Mouse (Mus musculus) kidney, embryonic 16.5 days (tissue): Measurements from ENCODE around the gene Car6. TPM values are rescaled to one million over a fixed set of nuclear protein-coding genes. Genes with fewer than 3 reads are reported as not detected.

ENCODE experiments used
- ATAC-seq: fragments of 200-750 bp; cut with Nextera tagmentation; 2 replicates; pipeline ENCODE4 v1.8.0; 2017; ENCODE audit warnings: moderate TSS enrichment; ENCODE audit not compliant: low FRiP score, low TSS enrichment
- H3K27ac ChIP-seq: fragments of 300-500 bp; sonication (generic); 2 replicates; pipeline ENCODE4 v1.5.1; 2014; ENCODE audit warnings: low read length
- H3K27me3 ChIP-seq: fragments of 300-500 bp; sonication (generic); 2 replicates; pipeline ENCODE4 v1.6.1; 2014; ENCODE audit warnings: low read length, control low read depth, mixed read lengths; ENCODE audit not compliant: insufficient read depth
- H3K36me3 ChIP-seq: fragments of 300-500 bp; sonication (generic); 2 replicates; pipeline ENCODE4 v1.6.1; 2014; ENCODE audit warnings: low read length, control low read depth, mixed read lengths; ENCODE audit not compliant: insufficient read depth
- H3K4me1 ChIP-seq: fragments of 300-500 bp; sonication (generic); 2 replicates; pipeline ENCODE4 v1.6.1; 2014; ENCODE audit warnings: low read length, control low read depth, mixed read lengths; ENCODE audit not compliant: insufficient read depth
- H3K4me2 ChIP-seq: fragments of 300-500 bp; sonication (generic); replicated peaks from 2 replicates; pipeline ENCODE4 v1.6.1; 2014; ENCODE audit warnings: low read depth, low read length
- H3K4me3 ChIP-seq: fragments of 300-500 bp; sonication (generic); 2 replicates; pipeline ENCODE4 v1.5.1; 2014; ENCODE audit warnings: mild to moderate bottlenecking, low read length
- H3K9ac ChIP-seq: fragments of 300-500 bp; sonication (generic); replicated peaks from 2 replicates; pipeline ENCODE4 v1.6.1; 2014; ENCODE audit warnings: low read length
- H3K9me3 ChIP-seq: fragments of 300-500 bp; sonication (generic); 2 replicates; pipeline ENCODE4 v1.6.1; 2016; ENCODE audit warnings: low read length, control low read depth
- WGBS: fragments of 180-500 bp; shearing (Covaris S2); extraction: QIAGEN DNeasy Blood & Tissue Kit; methylation state at CpG from one replicate; pipeline ENCODE4 v1.1.7; 2014; 5-methylcytosine and 5-hydroxymethylcytosine counted together
- polyA plus RNA-seq: library from polyadenylated mRNA; unstranded; fragments of >200 nt; fragmentation: Nextera tagmentation; extraction: Ambion mirVana; gene quantifications from 2 replicates; pipeline ENCODE4 v1.2.1, GENCODE M21; 2015

Gene Car6
- polyA plus RNA-seq, 1 experiment from 2014 or later: 0.29 TPM

DNA sequence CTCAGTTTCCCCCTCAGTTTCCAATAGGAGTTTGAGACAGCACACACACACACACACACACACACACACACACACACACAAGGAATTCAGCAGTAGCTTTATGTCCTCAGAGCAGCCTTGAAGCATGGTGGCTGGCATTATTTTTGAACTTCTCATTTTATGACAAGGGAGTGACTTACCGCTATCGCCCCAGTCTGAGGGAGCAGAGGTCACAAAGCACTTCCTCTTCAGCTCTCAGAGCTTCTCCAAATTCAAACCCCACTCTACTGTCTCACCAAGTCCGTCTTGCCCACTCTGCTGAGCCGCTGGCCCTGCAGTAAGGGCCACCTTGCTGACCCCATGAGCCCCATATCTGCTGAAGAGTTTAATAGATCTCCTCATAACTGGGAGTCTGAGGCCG, 1.6 kb upstream of the Car6 start:
- Histone ChIP-seq H3K27me3 (no peaks in the 10 kb centered on the region), H3K36me3 (no peaks in the 10 kb centered on the region; the same call in 1 of the 2 replicates), H3K9ac (no peak overlapping the region), H3K9me3 (no peaks in the 10 kb centered on the region), H3K4me2 (no peak overlapping the region), H3K4me1 (no peaks in the 10 kb centered on the region), H3K27ac (no peak overlapping the region), H3K4me3 (no peak overlapping the region)
- WGBS: 70% methylated on average over 5 of the region's 5 CpGs
- ATAC-seq: no peak

DNA sequence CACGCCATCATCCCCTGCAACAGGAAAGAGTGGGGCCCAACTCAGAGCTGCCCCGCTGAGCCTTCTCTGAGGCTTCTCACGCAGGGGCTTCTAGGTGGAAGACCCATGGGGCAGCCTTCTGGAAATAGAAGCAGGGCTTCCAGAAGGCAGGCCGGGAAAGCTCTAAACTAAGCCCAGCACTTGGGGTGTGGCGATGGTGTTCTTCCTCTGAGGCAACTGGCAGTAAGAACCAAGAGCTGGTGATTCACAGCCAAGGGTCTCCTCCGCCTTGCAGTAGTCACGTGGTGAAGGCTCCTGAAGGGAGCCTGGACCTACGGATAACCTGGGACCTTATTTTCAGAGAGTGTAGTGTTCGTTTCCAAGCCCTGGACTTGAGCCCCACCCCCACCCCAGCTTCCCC, 2.9 kb downstream of the Car6 start:
- no peaks in the 10 kb centered on the region for H3K27me3 ChIP-seq
- H3K4me1 ChIP-seq: no peaks in the 10 kb centered on the region
- no peaks in the 10 kb centered on the region for H3K9me3 ChIP-seq
- ATAC-seq: no peak
- no peak overlapping the region for H3K4me2 ChIP-seq
- H3K36me3 ChIP-seq: no peaks in the 10 kb centered on the region; the same call in 1 of the 2 replicates
- no peak overlapping the region for H3K27ac ChIP-seq
- 68% methylated on average over 9 of the region's 9 CpGs for WGBS
- H3K4me3 ChIP-seq: no peak overlapping the region
- H3K9ac ChIP-seq: no peak overlapping the region

DNA sequence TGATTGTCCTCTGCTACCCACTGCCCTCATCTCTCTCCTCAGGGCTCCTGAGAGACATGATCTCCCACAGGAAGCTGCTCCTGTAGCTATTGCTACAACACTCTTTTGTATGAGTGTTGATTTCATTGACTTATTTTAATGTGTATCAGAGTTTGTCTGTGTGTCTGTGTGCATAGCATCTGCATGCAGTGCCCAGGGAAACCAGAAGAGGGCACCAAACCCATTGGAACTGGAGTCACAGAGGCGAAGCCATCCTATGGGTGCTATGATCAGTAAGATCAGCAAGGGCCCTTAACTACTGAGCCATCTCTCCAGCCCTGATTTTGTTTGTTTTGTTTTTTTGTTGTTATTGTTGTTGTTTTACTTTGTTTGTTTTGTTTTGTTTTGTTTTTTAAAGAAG, 7.2 kb downstream of the Car6 start:
- no peak overlapping the region for H3K4me2 ChIP-seq
- 55% methylated on average over 1 of the region's 1 CpGs for WGBS
- H3K9me3 ChIP-seq: no peaks in the 10 kb centered on the region
- H3K27me3 ChIP-seq: no peaks in the 10 kb centered on the region
- H3K4me1 ChIP-seq: no peaks in the 10 kb centered on the region
- no peak overlapping the region for H3K4me3 ChIP-seq
- no peaks in the 10 kb centered on the region for H3K36me3 ChIP-seq
- no peak overlapping the region for H3K9ac ChIP-seq
- no peak overlapping the region for H3K27ac ChIP-seq
- ATAC-seq: no peak

DNA sequence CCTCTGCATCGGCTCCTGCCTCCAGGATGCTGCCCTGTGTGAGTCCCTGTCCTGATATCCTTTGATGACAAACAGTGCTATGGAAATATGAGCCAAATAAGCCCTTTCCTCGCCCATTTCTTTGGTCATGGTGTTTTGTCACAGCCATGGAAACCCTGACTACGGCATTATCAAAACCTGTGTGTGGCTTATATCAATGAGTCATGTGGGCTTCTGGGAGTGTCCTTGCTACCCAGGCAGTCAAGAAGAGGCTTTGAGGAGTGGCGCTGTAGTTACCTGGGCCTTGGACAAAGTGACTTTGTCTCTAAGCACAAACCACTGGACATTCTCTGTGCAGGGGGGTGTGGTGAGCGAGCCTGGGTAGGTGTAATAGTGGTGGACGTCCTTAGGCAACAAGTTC, 8.9 kb downstream of the Car6 start:
- 76% methylated on average over 6 of the region's 6 CpGs for WGBS
- no peak for ATAC-seq
- Histone ChIP-seq H3K9ac (no peak overlapping the region), H3K4me2 (no peak overlapping the region), H3K4me1 (no peaks in the 10 kb centered on the region), H3K4me3 (no peak overlapping the region), H3K9me3 (no peaks in the 10 kb centered on the region), H3K27me3 (no peaks in the 10 kb centered on the region), H3K36me3 (no peaks in the 10 kb centered on the region), H3K27ac (no peak overlapping the region)

- 50% methylated on average over 11 of the region's 11 CpGs for WGBS
- no peaks in the 10 kb centered on the region for H3K36me3 ChIP-seq
- H3K4me3 ChIP-seq: no peak overlapping the region
- no peaks in the 10 kb centered on the region for H3K4me1 ChIP-seq
- no peaks in the 10 kb centered on the region for H3K27me3 ChIP-seq
- no peak overlapping the region for H3K27ac ChIP-seq
- H3K9me3 ChIP-seq: no peaks in the 10 kb centered on the region
- no peak overlapping the region for H3K4me2 ChIP-seq
- H3K9ac ChIP-seq: no peak overlapping the region
- no peak for ATAC-seq
Measured at GRCm38 (mm10) chr4:150188236-150188635, 12.9 kb downstream of the Car6 start.

DNA sequence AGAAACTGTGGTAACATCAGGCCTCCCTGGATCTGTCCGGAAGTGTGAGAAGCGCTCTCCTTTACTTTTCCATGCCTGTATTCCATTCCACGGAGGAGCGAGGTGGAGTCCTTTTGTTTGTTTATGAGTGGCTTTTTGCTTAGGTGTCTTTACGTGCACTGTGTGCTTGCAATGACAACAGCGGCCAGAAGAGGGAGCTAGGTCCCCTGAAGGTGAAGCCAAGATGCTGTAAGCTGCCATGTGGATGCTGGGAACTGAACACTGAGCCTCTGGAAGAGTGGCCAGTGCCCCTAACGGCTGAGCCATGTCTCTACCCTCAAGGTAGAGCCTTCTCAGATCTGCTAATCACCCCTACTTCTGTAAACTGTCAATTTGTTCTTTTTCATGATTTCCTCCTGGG, 19.8 kb downstream of the Car6 start:
- no peaks in the 10 kb centered on the region for H3K36me3 ChIP-seq

DNA sequence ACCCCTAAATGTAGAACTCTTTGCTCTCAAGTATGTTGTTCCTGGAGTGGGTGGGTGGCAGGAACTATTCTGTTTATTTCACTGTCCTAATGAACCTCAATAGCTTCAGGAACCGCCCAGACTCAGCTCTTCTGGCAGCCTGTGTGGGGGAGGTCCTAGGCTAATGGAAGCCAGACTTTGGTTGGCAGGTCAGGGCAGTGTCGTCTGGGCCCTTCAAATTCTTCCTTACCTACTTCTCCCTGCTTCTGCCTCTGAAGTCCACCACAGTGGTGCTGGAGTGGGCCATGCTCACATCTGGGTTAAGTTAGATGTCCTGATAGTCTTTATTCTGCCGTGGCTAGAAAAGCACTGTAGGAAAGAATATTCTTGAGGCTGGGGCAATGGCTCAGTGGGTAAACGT, 23.0 kb downstream of the Car6 start:
- ATAC-seq: no peak
- no peaks in the 10 kb centered on the region for H3K27me3 ChIP-seq
- H3K9ac ChIP-seq: no peak overlapping the region
- no peak overlapping the region for H3K4me3 ChIP-seq
- 47% methylated on average over 4 of the region's 4 CpGs for WGBS
- peaks cover 4% of the 10 kb centered on the region; the same call in 1 of the 2 replicates for H3K4me1 ChIP-seq
- H3K27ac ChIP-seq: no peak overlapping the region
- H3K9me3 ChIP-seq: peaks cover 3% of the 10 kb centered on the region; the same call in 1 of the 2 replicates
- H3K4me2 ChIP-seq: no peak overlapping the region
- H3K36me3 ChIP-seq: no peaks in the 10 kb centered on the region

More for the DNA sequence above, 19.8 kb downstream of the Car6 start:
- no peak for ATAC-seq
- H3K9me3 ChIP-seq: peaks cover 3% of the 10 kb centered on the region; the same call in 1 of the 2 replicates
- no peak overlapping the region for H3K4me3 ChIP-seq
- no peak overlapping the region for H3K9ac ChIP-seq
- no peak overlapping the region for H3K27ac ChIP-seq
- WGBS: 89% methylated on average over 7 of the region's 7 CpGs
- no peak overlapping the region for H3K4me2 ChIP-seq
- H3K4me1 ChIP-seq: peaks cover 4% of the 10 kb centered on the region; the same call in 1 of the 2 replicates
- no peaks in the 10 kb centered on the region for H3K27me3 ChIP-seq

GRCm38 (mm10) chr4:150177122-150177521, 24.0 kb downstream of the Car6 start:
- WGBS: 73% methylated on average over 8 of the region's 8 CpGs
- H3K36me3 ChIP-seq: no peaks in the 10 kb centered on the region
- H3K9me3 ChIP-seq: peaks cover 3% of the 10 kb centered on the region; the same call in 1 of the 2 replicates
- no peak overlapping the region for H3K27ac ChIP-seq
- no peaks in the 10 kb centered on the region for H3K27me3 ChIP-seq
- H3K4me3 ChIP-seq: no peak overlapping the region
- H3K4me1 ChIP-seq: peaks cover 4% of the 10 kb centered on the region; the same call in 1 of the 2 replicates
- ATAC-seq: no peak
- no peak overlapping the region for H3K4me2 ChIP-seq
- H3K9ac ChIP-seq: no peak overlapping the region

DNA sequence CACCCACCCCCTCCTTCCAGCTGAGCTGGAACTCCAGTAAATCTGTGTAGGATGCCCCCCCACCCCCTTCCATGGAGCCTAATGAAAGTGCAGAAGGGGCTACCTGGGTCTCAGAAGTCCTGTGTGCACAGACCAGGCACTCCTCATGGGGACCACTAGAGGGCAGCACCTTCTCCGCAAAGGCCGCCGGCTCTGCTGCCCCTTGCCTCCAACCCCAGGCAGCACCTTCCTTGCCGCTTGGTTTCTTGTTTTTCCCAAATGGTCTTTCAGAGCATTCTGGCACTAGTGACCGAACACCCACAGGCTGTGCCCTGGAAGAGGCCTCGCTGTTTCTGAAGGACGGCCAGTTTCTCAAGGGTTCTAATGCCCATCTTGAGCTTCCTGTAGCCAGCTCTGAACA, 24.6 kb downstream of the Car6 start:
- Histone ChIP-seq H3K4me3 (no peak overlapping the region), H3K36me3 (no peaks in the 10 kb centered on the region), H3K9me3 (peaks cover 3% of the 10 kb centered on the region; the same call in 1 of the 2 replicates), H3K27me3 (no peaks in the 10 kb centered on the region), H3K9ac (no peak overlapping the region), H3K27ac (no peak overlapping the region), H3K4me2 (0 out of 2 replicates have a peak overlapping the region, but pooled peaks have one; percentile 26), H3K4me1 (peaks cover 4% of the 10 kb centered on the region; the same call in 1 of the 2 replicates)
- WGBS: 4% methylated on average over 7 of the region's 7 CpGs
- peak; percentile 42; the same call in 1 of the 2 replicates for ATAC-seq

DNA sequence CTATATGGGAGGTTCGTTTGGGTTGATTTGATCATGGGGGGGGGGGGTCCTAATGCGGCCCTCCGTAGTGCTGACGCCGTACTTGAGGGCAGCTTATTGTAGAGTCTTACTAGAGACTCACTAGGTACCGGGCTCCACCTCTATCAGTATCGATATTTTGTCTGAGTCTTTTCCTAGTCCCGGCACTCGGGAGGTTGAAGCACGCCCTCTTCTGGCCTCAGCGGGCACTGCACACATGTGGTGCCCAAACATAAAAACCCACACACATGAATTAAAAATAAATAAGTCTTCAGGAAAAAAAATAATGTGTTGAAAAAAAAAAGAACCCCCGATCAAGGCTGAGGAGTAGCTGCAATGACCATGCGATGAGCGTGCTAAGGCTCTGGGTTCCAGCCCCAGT, 27.1 kb downstream of the Car6 start:
- no peaks in the 10 kb centered on the region for H3K27me3 ChIP-seq
- H3K4me1 ChIP-seq: peaks cover 4% of the 10 kb centered on the region; the same call in 1 of the 2 replicates
- H3K27ac ChIP-seq: no peak overlapping the region
- H3K4me2 ChIP-seq: no peak overlapping the region
- 90% methylated on average over 14 of the region's 14 CpGs for WGBS
- no peaks in the 10 kb centered on the region for H3K9me3 ChIP-seq
- no peaks in the 10 kb centered on the region for H3K36me3 ChIP-seq
- no peak overlapping the region for H3K4me3 ChIP-seq
- ATAC-seq: no peak
- no peak overlapping the region for H3K9ac ChIP-seq
